Mouse (Mus musculus): Measurements from ENCODE around the gene Dynlrb1. TPM values are rescaled to one million over a fixed set of nuclear protein-coding genes. Genes with fewer than 3 reads are reported as not detected.

Dynlrb1 gene
- total RNA-seq, 1 experiment from 2014 or later: 97.1 TPM

DNA sequence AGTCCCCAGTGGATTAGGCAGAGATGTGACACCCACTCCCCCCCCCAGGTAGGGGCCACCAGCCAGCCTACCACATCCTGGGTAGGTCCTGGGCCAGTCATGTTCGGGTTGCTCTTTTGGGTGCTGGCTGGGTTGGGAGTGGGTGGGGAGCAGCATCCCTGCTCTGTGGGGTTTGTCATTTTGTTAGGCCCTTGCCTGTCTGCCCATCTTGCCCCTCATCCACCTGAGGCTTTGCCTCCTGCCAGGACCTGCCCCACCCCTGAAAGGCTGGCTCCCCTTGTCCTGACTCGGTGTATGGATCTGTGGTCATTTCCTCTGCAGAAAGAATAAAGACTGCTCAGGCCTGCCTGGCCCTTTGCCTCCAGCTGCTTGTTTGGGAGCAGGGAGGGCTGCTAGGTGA lies 41.4 kb downstream of the Dynlrb1 start:
- no peak for ATAC-seq (ENCODE audit: extremely low read depth, insufficient number of reproducible peaks, low FRiP score, poor library complexity, severe bottlenecking)

DNA sequence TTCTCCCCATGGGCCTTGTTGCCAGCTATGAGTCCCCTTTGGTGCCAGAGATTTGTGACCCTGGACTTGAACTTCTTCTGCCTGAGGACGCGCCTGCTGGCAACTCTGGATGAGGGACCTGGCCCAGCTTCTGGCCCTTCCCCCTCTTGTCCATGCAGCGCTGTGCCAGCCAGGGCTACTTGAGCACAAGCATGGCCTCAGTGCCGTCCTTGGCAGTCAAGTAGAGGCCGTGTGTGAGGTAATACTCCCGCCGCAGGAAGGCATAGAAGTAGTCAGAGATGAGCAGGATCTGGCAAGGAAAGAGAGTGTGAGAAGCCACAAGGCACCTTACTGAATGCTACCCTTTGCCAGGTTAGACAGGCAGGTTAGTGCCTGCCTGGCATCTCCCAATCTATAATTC lies 42.0 kb downstream of the Dynlrb1 start:
- no peak for ATAC-seq (ENCODE audit: extremely low read depth, insufficient number of reproducible peaks, low FRiP score, poor library complexity, severe bottlenecking)

DNA sequence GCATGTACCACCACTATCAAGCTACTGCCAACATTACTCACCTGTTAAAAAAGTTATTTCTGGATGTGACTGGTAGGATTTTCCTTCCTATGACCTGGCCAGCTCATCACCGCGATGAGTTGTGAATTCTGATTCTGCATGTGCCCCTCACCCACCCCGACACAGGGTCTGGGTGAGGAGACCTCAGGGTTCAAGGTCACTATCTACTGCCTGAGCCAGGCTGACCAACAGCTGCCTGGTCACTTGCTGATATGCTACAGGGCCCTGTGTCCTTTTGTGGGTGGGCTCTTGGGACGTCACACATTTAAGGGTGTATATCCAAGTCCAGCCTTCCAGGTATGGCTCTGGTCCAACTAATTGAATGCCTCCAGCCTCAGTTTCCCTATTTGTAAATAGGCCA lies 42.8 kb downstream of the Dynlrb1 start:
- ATAC-seq (ENCODE audit: extremely low read depth, insufficient number of reproducible peaks, low FRiP score, poor library complexity, severe bottlenecking): no peak

DNA sequence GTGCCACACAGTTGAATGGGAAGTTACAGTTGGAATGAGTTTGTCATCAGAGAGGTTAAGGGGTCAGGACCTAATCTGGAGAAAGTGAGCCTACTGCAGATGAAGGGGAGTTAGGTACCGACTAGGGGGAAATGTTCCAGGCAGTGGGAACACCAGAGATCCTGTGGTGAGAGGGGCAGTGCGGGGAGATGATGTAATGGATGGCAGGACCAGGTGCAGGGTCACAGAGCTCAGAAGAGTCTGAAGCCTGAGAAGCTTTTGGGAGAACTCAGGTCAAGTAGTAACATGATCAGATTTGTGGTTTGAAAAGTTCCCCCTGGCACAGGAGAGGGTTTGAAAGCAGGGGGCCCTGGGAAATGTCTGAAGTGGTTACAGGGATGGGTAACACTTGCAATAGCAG lies 43.8 kb downstream of the Dynlrb1 start:
- no peak for ATAC-seq (ENCODE audit: extremely low read depth, insufficient number of reproducible peaks, low FRiP score, poor library complexity, severe bottlenecking)

DNA sequence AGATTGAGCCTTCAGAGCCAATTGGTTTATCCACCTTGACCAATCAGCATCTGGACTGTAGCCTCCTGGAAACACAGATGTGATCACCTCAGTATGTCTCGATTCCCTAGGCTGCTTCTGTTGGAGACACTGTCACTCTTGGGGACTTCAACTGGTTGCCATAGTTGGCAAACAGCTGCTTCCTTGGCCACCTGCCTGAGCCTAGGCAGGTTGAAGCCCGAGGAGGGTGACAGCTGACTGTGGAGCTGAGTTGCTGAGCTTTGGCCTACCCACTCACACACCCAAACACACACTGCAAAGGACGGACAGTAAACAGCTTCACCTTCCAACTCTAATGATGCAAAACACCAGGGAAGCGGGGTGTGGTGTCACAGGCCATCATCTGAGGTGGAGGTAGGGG lies 47.5 kb downstream of the Dynlrb1 start:
- no peak for ATAC-seq (ENCODE audit: extremely low read depth, insufficient number of reproducible peaks, low FRiP score, poor library complexity, severe bottlenecking)

DNA sequence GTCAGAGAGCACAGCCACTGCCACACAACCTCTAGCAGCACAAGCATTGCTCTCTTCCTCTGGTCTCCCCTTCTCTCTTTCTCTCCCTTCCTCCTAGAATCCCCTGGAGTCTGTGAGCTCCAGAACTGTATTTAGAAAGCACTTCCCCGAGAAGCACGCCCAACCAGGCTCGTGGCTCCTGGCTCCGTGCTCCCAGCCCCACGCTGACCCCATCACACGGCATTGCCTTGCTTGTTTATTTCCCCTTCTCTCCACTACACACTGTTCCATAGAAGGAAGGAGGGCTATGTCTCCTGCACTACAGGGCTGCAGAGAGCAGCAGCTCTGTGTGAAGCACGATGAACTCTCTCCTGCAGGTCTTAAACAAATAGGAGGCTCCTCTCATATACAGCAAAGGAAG lies 48.3 kb downstream of the Dynlrb1 start:
- no peak for ATAC-seq (ENCODE audit: extremely low read depth, insufficient number of reproducible peaks, low FRiP score, poor library complexity, severe bottlenecking)

DNA sequence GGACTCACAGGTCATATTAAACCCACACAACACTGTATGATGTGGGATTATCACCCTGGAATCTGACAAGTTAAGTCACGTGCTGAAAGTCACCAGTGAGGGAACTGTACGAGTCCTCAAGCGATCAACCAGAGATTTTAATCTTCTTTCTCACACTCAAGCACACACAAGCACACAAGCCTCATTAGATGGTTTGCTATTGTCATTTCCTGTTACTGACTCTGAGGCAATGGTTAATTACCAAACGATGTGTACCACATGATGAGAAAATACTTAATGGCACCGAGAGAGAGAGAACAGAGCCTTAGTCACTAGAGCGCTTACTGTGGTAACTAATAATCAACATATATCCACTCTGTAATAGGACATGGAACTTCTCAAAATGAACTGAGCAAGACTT lies 49.4 kb downstream of the Dynlrb1 start:
- ATAC-seq (ENCODE audit: extremely low read depth, insufficient number of reproducible peaks, low FRiP score, poor library complexity, severe bottlenecking): no peak

DNA sequence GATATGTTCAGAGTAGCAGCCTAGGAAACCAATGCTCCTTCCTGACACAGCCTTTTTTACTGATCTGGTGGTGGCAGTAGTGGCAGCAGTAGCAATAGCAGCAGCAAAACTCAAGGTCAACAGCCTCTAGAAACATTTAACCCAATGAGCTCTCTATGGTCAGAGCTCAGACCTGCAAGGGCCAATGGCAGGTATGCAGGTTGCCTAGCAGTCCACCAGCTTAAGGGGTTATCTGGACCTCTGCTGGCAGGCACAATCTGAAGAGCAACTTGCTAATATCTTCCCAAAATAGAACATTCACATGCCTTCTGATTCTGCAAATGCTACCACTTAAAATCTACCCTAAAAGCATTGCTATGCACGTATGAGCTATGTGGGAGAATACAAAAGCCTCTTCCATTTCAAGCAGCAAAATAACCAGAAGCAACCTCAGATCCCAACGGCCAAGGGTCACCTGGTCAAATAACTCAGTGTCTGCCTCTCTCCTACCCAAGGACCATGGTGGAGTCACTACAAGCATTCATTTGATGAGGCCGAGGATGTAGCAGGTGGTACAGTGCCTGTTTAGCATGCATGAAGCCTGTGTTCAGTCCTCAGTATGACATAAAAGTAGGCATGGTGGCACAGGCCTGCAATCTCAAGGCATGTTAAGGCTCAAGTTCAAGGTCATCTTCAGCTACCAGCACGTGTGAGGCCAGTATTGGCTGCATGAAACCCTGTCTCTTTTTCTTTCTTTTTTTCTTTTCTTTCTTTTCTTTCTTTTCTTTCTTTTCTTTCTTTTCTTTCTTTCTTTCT lies 51.3 kb downstream of the Dynlrb1 start:
- ATAC-seq (ENCODE audit: extremely low read depth, insufficient number of reproducible peaks, low FRiP score, poor library complexity, severe bottlenecking): no peak

DNA sequence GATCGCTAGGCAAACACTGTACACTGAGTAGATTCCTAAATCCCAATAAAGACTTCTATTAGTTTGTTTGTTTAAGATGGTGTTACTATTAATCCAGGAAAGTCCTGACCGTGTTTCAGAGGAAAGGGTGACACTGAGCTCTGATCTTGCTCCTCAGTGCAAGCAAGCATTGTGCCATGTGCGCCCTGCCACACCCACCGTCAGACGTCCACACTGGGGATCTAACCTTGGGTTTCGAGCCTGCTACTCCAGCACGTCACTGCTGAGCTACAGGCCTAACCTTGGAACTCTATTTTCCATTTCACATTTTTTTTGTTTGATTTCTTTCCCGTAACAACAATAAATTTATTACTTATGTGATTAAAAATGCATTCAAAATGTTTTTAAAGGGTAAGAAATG lies 53.7 kb downstream of the Dynlrb1 start:
- no peak for ATAC-seq (ENCODE audit: extremely low read depth, insufficient number of reproducible peaks, low FRiP score, poor library complexity, severe bottlenecking)

DNA sequence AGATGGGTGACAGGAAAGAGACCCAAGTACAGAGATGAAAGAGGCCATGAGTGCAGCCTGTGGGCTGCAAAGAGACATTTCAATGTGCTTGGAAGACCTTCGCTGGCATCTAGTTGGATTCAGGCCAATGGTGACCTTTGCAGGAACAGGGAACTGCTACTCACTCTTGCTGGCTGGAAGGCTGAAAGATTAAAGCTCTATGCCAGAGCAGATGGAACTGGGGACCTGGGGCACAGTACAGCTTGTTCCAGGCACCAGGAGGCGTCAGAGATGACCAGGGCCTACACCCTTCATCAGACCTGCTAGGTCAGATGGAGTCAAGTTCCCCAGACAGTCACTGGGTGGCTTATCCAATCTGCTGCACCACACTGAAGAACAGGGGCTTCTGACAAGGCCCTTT lies 57.0 kb downstream of the Dynlrb1 start:
- ATAC-seq (ENCODE audit: extremely low read depth, insufficient number of reproducible peaks, low FRiP score, poor library complexity, severe bottlenecking): no peak

DNA sequence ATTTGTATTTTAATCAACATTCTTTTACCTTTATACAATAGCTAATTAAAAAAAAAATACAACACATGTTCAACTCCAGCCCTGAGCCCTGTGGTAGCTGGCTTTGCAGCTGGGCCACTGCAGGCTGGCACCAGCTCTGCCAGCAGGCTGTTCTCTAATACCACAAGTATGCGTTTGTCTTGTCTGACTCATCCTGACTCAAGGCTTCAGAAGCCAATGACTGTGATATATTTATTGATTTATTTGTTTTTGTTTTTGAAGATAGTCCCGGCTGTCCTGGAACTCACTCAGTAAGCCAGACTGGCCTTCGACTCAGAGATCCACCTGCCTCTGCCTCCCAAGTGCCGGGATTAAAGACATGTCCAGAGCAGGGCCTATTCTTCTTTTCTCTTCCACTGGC lies 57.6 kb downstream of the Dynlrb1 start:
- ATAC-seq (ENCODE audit: extremely low read depth, insufficient number of reproducible peaks, low FRiP score, poor library complexity, severe bottlenecking): no peak

DNA sequence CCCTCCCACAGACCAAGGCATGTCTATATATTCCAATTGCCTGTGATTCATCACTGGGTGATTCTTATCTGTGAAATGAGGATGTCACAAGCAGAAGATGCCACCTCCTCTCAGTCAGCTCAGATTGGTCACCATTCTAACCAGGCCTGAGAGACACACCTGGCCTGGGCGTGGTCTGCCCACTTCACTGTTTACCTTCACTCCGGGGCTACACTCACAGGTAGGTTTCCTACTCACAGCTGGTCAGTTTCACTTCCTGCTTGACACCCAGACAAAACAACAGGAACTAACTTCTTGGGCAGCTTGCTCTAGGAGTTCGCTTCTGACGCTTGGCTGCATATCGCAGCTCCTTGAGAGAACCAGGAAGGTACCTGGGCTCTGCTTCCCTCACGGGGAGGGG lies 59.1 kb downstream of the Dynlrb1 start:
- peak; percentile 81 for ATAC-seq (ENCODE audit: extremely low read depth, insufficient number of reproducible peaks, low FRiP score, poor library complexity, severe bottlenecking)

DNA sequence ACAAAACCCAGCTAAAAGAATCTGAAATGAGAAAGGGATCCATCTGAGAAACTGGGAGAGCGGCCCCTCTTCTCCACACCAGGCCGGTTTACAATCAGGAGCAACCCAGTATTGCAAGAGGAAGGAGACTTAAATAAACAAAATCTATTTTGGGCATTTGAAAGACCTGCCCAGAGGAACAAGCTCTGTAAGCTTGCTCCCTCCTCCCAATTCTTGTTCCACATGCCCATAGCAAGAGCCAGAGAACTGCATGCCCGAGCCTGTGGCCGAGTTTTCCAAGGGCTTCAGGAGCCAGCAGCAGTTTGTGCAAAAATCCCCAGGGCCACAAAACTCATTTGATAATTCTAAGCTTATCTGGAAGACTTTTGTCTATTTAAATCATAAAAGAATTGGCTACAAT lies 63.2 kb downstream of the Dynlrb1 start:
- no peak for ATAC-seq (ENCODE audit: extremely low read depth, insufficient number of reproducible peaks, low FRiP score, poor library complexity, severe bottlenecking)

Other genes with a start within 250 kb of the Dynlrb1 start
- gene Gm14226, start 218.3 kb upstream of the Dynlrb1 start, total RNA-seq (2017): not detected in 2 replicates
- 16.5 and 19.0 TPM in 2 replicates for gene Ahcy, start 162.0 kb upstream of the Dynlrb1 start, total RNA-seq (2017)
- 134 and 145 TPM in 2 replicates for gene Itch, start 103.0 kb upstream of the Dynlrb1 start, total RNA-seq (2017)
- 5.2 and 8.1 TPM in 2 replicates for gene Map1lc3a, start 39.8 kb downstream of the Dynlrb1 start, total RNA-seq (2017)
- 19.2 and 20.4 TPM in 2 replicates for gene Pigu, start 120.9 kb downstream of the Dynlrb1 start, total RNA-seq (2017)
- 33.0 and 36.5 TPM in 2 replicates for gene Trp53inp2, start 144.5 kb downstream of the Dynlrb1 start, total RNA-seq (2017)
- gene Ncoa6, start 237.4 kb downstream of the Dynlrb1 start, total RNA-seq (2017): 28.5 and 33.2 TPM in 2 replicates

All from neutrophil, adult 5-6 weeks (primary cell).